ENCODE assay signal across 23 mouse cellular contexts in the genomic region with DNA sequence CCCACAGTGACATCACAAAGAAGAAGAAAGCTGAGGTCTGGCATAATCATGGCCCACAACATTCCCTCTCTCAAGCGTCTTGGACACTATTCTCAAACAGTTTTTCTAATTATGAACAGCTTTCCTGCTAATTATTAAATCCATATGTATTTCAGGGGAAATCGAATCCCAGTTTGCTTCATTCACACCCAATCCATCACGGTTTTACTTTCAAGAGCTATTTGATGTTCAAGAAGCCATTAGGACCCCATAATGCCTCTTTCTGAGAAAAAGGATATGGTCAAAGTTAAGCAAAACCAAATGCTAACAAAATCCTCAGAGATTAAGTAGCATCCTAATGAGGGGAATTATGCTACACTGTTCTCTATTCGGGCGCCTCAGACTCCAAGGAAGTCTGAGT. TPM values are rescaled to one million over a fixed set of nuclear protein-coding genes. Genes with fewer than 3 reads are reported as not detected.
A peak's percentile ranks its signal among the peaks of the same experiment; 100 is the strongest.
DNase-seq lines count a peak whose midpoint lies in the region; ATAC-seq and TF ChIP-seq lines count a peak whose summit lies in the region.
"Had no signal": no experiment of that assay in that cellular context is flagged by ENCODE, and none has a peak within 500 bp of the region (broad histone marks: within the 10 kb centered on the region; RNA-seq: fewer than 3 reads in every experiment).

No protein-coding gene starts in this region.

- no peak for TF ChIP-seq POLR2A in kidney, adult 2 months (IDR thresholded peaks at IDR 0.05; ENCODE audit: low read depth, low read length)

- no peak overlapping the region for H3K4me3 ChIP-seq in embryonic facial prominence, embryonic 14.5 days (ENCODE audit: low read depth, low read length)
- no peak overlapping the region for H3K4me3 ChIP-seq in limb, embryonic 10.5 days
- no peak overlapping the region for H3K4me3 ChIP-seq in kidney, adult 2 months (ENCODE audit: insufficient read depth, low read depth, low read length)
- H3K4me3 ChIP-seq: forebrain, embryonic 13.5 days; gastrocnemius, adult 2 months; heart, embryonic 10.5 days; hindbrain, embryonic 12.5 days had no signal

- H3K36me3 ChIP-seq in embryonic facial prominence, embryonic 14.5 days (ENCODE audit: control insufficient read depth, insufficient read depth, low read length) = no peaks in the 10 kb centered on the region
- no peaks in the 10 kb centered on the region for H3K36me3 ChIP-seq in limb, embryonic 10.5 days
- H3K36me3 ChIP-seq in kidney, adult 2 months (ENCODE audit: control insufficient read depth, insufficient read depth, low read length) = no peaks in the 10 kb centered on the region
- H3K36me3 ChIP-seq: heart, embryonic 10.5 days; hindbrain, embryonic 12.5 days had no signal

- H3K4me2 ChIP-seq in embryonic facial prominence, embryonic 14.5 days (ENCODE audit: low read depth, low read length) = no peak overlapping the region
- H3K4me2 ChIP-seq: forebrain, embryonic 13.5 days; hindbrain, embryonic 12.5 days had no signal

- no peaks in the 10 kb centered on the region for H3K9me3 ChIP-seq in embryonic facial prominence, embryonic 14.5 days (ENCODE audit: control insufficient read depth, low read length)
- H3K9me3 ChIP-seq in limb, embryonic 10.5 days (replicated peaks) = no peaks in the 10 kb centered on the region
- H3K9me3 ChIP-seq: forebrain, embryonic 13.5 days; heart, embryonic 10.5 days; hindbrain, embryonic 12.5 days had no signal

- no peak overlapping the region for H3K9ac ChIP-seq in embryonic facial prominence, embryonic 14.5 days (ENCODE audit: low read depth, low read length)
- H3K9ac ChIP-seq: forebrain, embryonic 13.5 days; forebrain, postnatal 0 days; hindbrain, embryonic 12.5 days had no signal

- DNase-seq in heart, adult 11 months = peak; percentile 6
- no peak for DNase-seq in heart, adult 18-20 months
- peak; percentile 57 for DNase-seq in embryo, embryonic 10.5 days (ENCODE audit: low spot score)
- peak; percentile 53 for DNase-seq in embryonic facial prominence, embryonic 14.5 days (ENCODE audit: low spot score)
- DNase-seq in limb, embryonic 10.5 days (ENCODE audit: low spot score) = no peak
- no peak for DNase-seq in urinary bladder, postnatal 4 days (ENCODE audit: low spot score in 2 of 2)
- no peak for DNase-seq in kidney, adult 2 months
- DNase-seq: adrenal gland, adult 2 months; adrenal gland, postnatal 25 days; cerebellum, adult 18-20 months; cerebellum, adult 9-11 months; cerebellum, postnatal 36 days; gastrocnemius, adult 2 months; gastrocnemius, postnatal 25 days; heart, postnatal 10 days; heart, postnatal 4 days had no signal

- no peak for ATAC-seq in embryonic facial prominence, embryonic 14.5 days (ENCODE audit: low read depth)
- ATAC-seq: forebrain, embryonic 13.5 days; hindbrain, embryonic 16.5 days had no signal

- 0 out of 2 replicates have a peak overlapping the region, but pooled peaks have one; percentile 61 for H3K27ac ChIP-seq in embryonic facial prominence, embryonic 14.5 days (replicated peaks; ENCODE audit: low read depth, low read length)
- H3K27ac ChIP-seq in limb, embryonic 10.5 days = peak overlapping the region; percentile 86; the same call in 1 of the 2 replicates
- no peak overlapping the region for H3K27ac ChIP-seq in kidney, adult 2 months (ENCODE audit: insufficient read depth, low read depth, low read length)
- H3K27ac ChIP-seq: forebrain, embryonic 13.5 days; gastrocnemius, adult 2 months; heart, embryonic 10.5 days; hindbrain, embryonic 12.5 days had no signal

- H3K4me1 ChIP-seq in embryonic facial prominence, embryonic 14.5 days (ENCODE audit: control insufficient read depth, insufficient read depth, low read length) = peaks cover 16% of the 10 kb centered on the region
- peaks cover 49% of the 10 kb centered on the region for H3K4me1 ChIP-seq in limb, embryonic 10.5 days
- H3K4me1 ChIP-seq in kidney, adult 2 months (ENCODE audit: control insufficient read depth, insufficient read depth, low read length) = no peaks in the 10 kb centered on the region

- TF ChIP-seq CTCF in kidney, adult 2 months (conservative IDR thresholded peaks at IDR 0.05; ENCODE audit: insufficient read depth, insufficient read length, low read depth, low read length) = no peak

- 26% methylated on average over 5 of the region's 5 CpGs for WGBS in embryonic facial prominence, embryonic 14.5 days
- WGBS in limb, embryonic 10.5 days = 20% methylated on average over 5 of the region's 5 CpGs
- 89% methylated on average over 5 of the region's 5 CpGs for WGBS in kidney, adult 2 months

- H3K27me3 ChIP-seq in embryonic facial prominence, embryonic 14.5 days (replicated peaks; ENCODE audit: control insufficient read depth, insufficient read depth, low read length) = no peaks in the 10 kb centered on the region
- H3K27me3 ChIP-seq in limb, embryonic 10.5 days (ENCODE audit: low read depth, poor library complexity, severe bottlenecking) = no peaks in the 10 kb centered on the region
- H3K27me3 ChIP-seq in kidney, adult 2 months (replicated peaks; ENCODE audit: control insufficient read depth, insufficient read depth, low read length) = no peaks in the 10 kb centered on the region
- H3K27me3 ChIP-seq: CH12.LX; forebrain, embryonic 13.5 days; hindbrain, embryonic 12.5 days had no signal

RNA-seq across cellular contexts. Expression of a gene that starts 45.1 kb away (rescaled TPM):
- under 1 TPM; 0.15 to 0.20 TPM for total RNA-seq in heart, adult 18-20 months (2021)
- 2.9 and 3.1 TPM in 2 replicates for polyA plus RNA-seq in embryonic facial prominence, embryonic 14.5 days (2014; fragmentation: Nextera tagmentation; extraction: Ambion mirVana)
- 12.3 and 13.5 TPM in 2 replicates for polyA plus RNA-seq in limb, embryonic 10.5 days (2016; fragmentation: Nextera tagmentation; extraction: Ambion mirVana)
- 0.76 and 0.89 TPM in 2 replicates for polyA plus RNA-seq in kidney, adult 2 months (2012; rRNA removed)
- total RNA-seq: CH12.LX; forebrain, postnatal 0 days; gastrocnemius, adult 2 months; gastrocnemius, postnatal 25 days; granulocyte monocyte progenitor cell, adult 5-6 weeks had no signal

Comparison
In these comparisons a context has a peak if more than half of its experiments do, and no peak if none do; other contexts are left out.
1. DNase-seq: peak in heart, adult 11 months (single experiment), embryo, embryonic 10.5 days (single experiment) and embryonic facial prominence, embryonic 14.5 days (single experiment); none in heart, adult 18-20 months (0 of 2), limb, embryonic 10.5 days (single experiment), urinary bladder, postnatal 4 days (0 of 2) and kidney, adult 2 months (single experiment).